15 mouse cellular contexts compared by ENCODE assay signal in genomic region chr1:127318486-127318885, GRCm38 (mm10).
"Had no signal": no experiment of that assay in that cellular context is flagged by ENCODE, and none has a peak within 500 bp of the region (broad histone marks: within the 10 kb centered on the region; RNA-seq: fewer than 3 reads in every experiment).

No protein-coding gene starts in this region.

- H3K27ac ChIP-seq: layer of hippocampus, adult 2 months; limb, embryonic 13.5 days; liver, embryonic 14.5 days; neural tube, embryonic 12.5 days; stomach, postnatal 0 days had no signal

- DNase-seq: kidney, adult 8-10 months; kidney, postnatal 36 days; left cerebral cortex, postnatal 4 days; lung, adult 18-20 months; lung, postnatal 36 days; midbrain, embryonic 14.5 days; thymus, postnatal 4 days had no signal

- H3K4me2 ChIP-seq: limb, embryonic 13.5 days; neural tube, embryonic 12.5 days had no signal

- H3K36me3 ChIP-seq: neural tube, embryonic 12.5 days had no signal

- H3K27me3 ChIP-seq: limb, embryonic 13.5 days; megakaryocyte, embryonic 14.5 days; neural tube, embryonic 12.5 days had no signal

- H3K9me3 ChIP-seq: limb, embryonic 13.5 days; neural tube, embryonic 12.5 days had no signal

- ATAC-seq: intestine, postnatal 0 days had no signal

- H3K4me3 ChIP-seq: layer of hippocampus, adult 2 months; limb, embryonic 13.5 days; megakaryocyte, embryonic 14.5 days; myocyte; neural tube, embryonic 12.5 days had no signal

- H3K9ac ChIP-seq: limb, embryonic 13.5 days; liver, embryonic 14.5 days; neural tube, embryonic 12.5 days had no signal
